Mouse (Mus musculus) G1E (cell line): ENCODE measurements around the gene Tnni1. TPM values are rescaled to one million over a fixed set of nuclear protein-coding genes. Genes with fewer than 3 reads are reported as not detected.

Experiments
- ATAC-seq: 2 replicates; pipeline ENCODE4 v1.8.0; 2016; ENCODE audit warnings: mild to moderate bottlenecking; ENCODE audit not compliant: insufficient number of reproducible peaks, poor library complexity, low FRiP score, severe bottlenecking; ENCODE audit errors: extremely low read depth
- DNase-seq: peaks from one replicate; pipeline ENCODE4 v3.0.0; 2012; ENCODE audit warnings: low spot score
- H3K27me3 ChIP-seq: 2 replicates; pipeline ENCODE4 v1.6.1; 2012; ENCODE audit warnings: mild to moderate bottlenecking, low read length, inconsistent platforms; ENCODE audit not compliant: insufficient read depth
- H3K36me3 ChIP-seq: replicated peaks from 2 replicates; pipeline ENCODE3; 2012; ENCODE audit warnings: mild to moderate bottlenecking, inconsistent platforms
- H3K4me1 ChIP-seq: 2 replicates; pipeline ENCODE4 v1.6.1; 2012; ENCODE audit warnings: low read depth, low read length, inconsistent platforms, mixed read lengths; ENCODE audit not compliant: insufficient read depth
- H3K4me3 ChIP-seq: 2 replicates; pipeline ENCODE4 v1.5.1; 2012; ENCODE audit warnings: low read depth, mild to moderate bottlenecking, inconsistent platforms, low read length, moderate library complexity, mixed read lengths
- H3K9me3 ChIP-seq: replicated peaks from 2 replicates; pipeline ENCODE4 v1.6.1; 2012; ENCODE audit warnings: inconsistent platforms
- CTCF ChIP-seq: IDR thresholded peaks from 2 replicates; pipeline ENCODE4 v1.5.1; 2012; ENCODE audit warnings: low read depth, low read length, inconsistent platforms, mixed read lengths
- GATA1 ChIP-seq: IDR thresholded peaks from 2 replicates; pipeline ENCODE4 v1.6.1; 2012; ENCODE audit warnings: borderline replicate concordance, low read length, inconsistent platforms, mixed read lengths
- GATA2 ChIP-seq: IDR thresholded peaks from 2 replicates; pipeline ENCODE4 v1.6.1; 2012; ENCODE audit warnings: low read depth, low read length, inconsistent platforms, borderline replicate concordance
- POLR2AphosphoS5 ChIP-seq: IDR thresholded peaks from 2 replicates; pipeline ENCODE4 v1.6.1; 2012; ENCODE audit warnings: low read depth, low read length, inconsistent platforms; ENCODE audit not compliant: insufficient replicate concordance
- TAL1 ChIP-seq: conservative IDR thresholded peaks from 2 replicates; pipeline ENCODE4 v1.6.1; 2012; ENCODE audit warnings: low read depth, low read length, inconsistent platforms, mixed read lengths
- polyA plus RNA-seq: library from polyadenylated mRNA; stranded (reverse); fragments of >175 nt; gene quantifications from 2 replicates; pipeline ENCODE4 v1.2.3, GENCODE M21; 2012
- total RNA-seq, 2 experiments: library from RNA; stranded (forward) in 1 of 2; stranded (reverse) in 1 of 2; fragments of 200-1000 nt in 1 of 2; fragments of >200 nt in 1 of 2; fragmentation: Nextera tagmentation in 1 of 2; gene quantifications; 2 replicates each; pipeline ENCODE4 v1.2.3; 2014 to 2017

The Tnni1 gene
- total and polyA plus RNA-seq, 3 experiments, result 0.04 to 0.11 TPM; not detected in 1

GRCm38 (mm10) chr1:135846632-135847031, 67.4 kb downstream of the Tnni1 start:
- ATAC-seq, result no peak
- H3K4me3 ChIP-seq, result no peak overlapping the region
- H3K4me1 ChIP-seq, result no peaks in the 10 kb centered on the region
- TF ChIP-seq CTCF (no peak), POLR2AphosphoS5 (no peak), GATA2 (no peak), GATA1 (no peak), TAL1 (no peak)
- no peak for DNase-seq
- no peaks in the 10 kb centered on the region for H3K36me3 ChIP-seq
- no peaks in the 10 kb centered on the region for H3K9me3 ChIP-seq
- H3K27me3 ChIP-seq, result peaks cover 25% of the 10 kb centered on the region

- DNase-seq (peak; percentile 66), ATAC-seq (peak; percentile 40; the same call in 1 of the 2 replicates)
- no peak overlapping the region for H3K4me3 ChIP-seq
- H3K4me1 ChIP-seq, result no peaks in the 10 kb centered on the region
- no peaks in the 10 kb centered on the region for H3K9me3 ChIP-seq
- TF ChIP-seq GATA2, result no peak
- TF ChIP-seq CTCF, result peak; percentile 76
- no peak for TF ChIP-seq GATA1
- no peak for TF ChIP-seq TAL1
- no peak for TF ChIP-seq POLR2AphosphoS5
- peaks cover 27% of the 10 kb centered on the region for H3K27me3 ChIP-seq
- H3K36me3 ChIP-seq, result no peaks in the 10 kb centered on the region
Measured at GRCm38 (mm10) chr1:135847139-135847562, 67.9 kb downstream of the Tnni1 start.

GRCm38 (mm10) chr1:135847611-135848351, 68.5 kb downstream of the Tnni1 start:
- ATAC-seq (no peak), DNase-seq (no peak)
- peaks cover 27% of the 10 kb centered on the region for H3K27me3 ChIP-seq

GRCm38 (mm10) chr1:135850722-135851512, 71.7 kb downstream of the Tnni1 start:
- TF ChIP-seq TAL1 (no peak), CTCF (no peak), GATA2 (no peak), GATA1 (no peak), POLR2AphosphoS5 (no peak)
- Histone ChIP-seq H3K4me1 (no peaks in the 10 kb centered on the region), H3K9me3 (no peaks in the 10 kb centered on the region), H3K4me3 (no peak overlapping the region), H3K27me3 (peaks cover 25% of the 10 kb centered on the region), H3K36me3 (no peaks in the 10 kb centered on the region)
- ATAC-seq (no peak), DNase-seq (peak; percentile 20)

More at GRCm38 (mm10) chr1:135847611-135848351, 68.5 kb downstream of the Tnni1 start:
- Histone ChIP-seq H3K4me1 (no peaks in the 10 kb centered on the region), H3K36me3 (no peaks in the 10 kb centered on the region), H3K4me3 (no peak overlapping the region), H3K9me3 (no peaks in the 10 kb centered on the region)
- TF ChIP-seq POLR2AphosphoS5 (peak; percentile 9; the same call in 1 of the 2 replicates), GATA1 (no peak), CTCF (no peak), GATA2 (no peak), TAL1 (no peak)

- ATAC-seq (no peak), DNase-seq (no peak)
- H3K36me3 ChIP-seq, result no peaks in the 10 kb centered on the region
- peaks cover 21% of the 10 kb centered on the region for H3K27me3 ChIP-seq
- H3K4me3 ChIP-seq, result no peak overlapping the region
- no peaks in the 10 kb centered on the region for H3K4me1 ChIP-seq
- no peaks in the 10 kb centered on the region for H3K9me3 ChIP-seq
- TF ChIP-seq CTCF (no peak), GATA2 (no peak), TAL1 (no peak), POLR2AphosphoS5 (no peak), GATA1 (no peak)
Measured at GRCm38 (mm10) chr1:135852044-135852756, 73.0 kb downstream of the Tnni1 start.

- Histone ChIP-seq H3K27me3 (peaks cover 16% of the 10 kb centered on the region), H3K36me3 (no peaks in the 10 kb centered on the region), H3K4me3 (no peak overlapping the region), H3K9me3 (no peaks in the 10 kb centered on the region), H3K4me1 (no peaks in the 10 kb centered on the region)
- DNase-seq (no peak), ATAC-seq (no peak)
- TF ChIP-seq TAL1, result no peak
- no peak for TF ChIP-seq GATA1
- TF ChIP-seq CTCF, result no peak
- TF ChIP-seq GATA2, result no peak
- no peak for TF ChIP-seq POLR2AphosphoS5
Measured at GRCm38 (mm10) chr1:135853200-135853599, 74.0 kb downstream of the Tnni1 start.
